Mouse (Mus musculus): ENCODE measurements around the gene Dse.

DNA sequence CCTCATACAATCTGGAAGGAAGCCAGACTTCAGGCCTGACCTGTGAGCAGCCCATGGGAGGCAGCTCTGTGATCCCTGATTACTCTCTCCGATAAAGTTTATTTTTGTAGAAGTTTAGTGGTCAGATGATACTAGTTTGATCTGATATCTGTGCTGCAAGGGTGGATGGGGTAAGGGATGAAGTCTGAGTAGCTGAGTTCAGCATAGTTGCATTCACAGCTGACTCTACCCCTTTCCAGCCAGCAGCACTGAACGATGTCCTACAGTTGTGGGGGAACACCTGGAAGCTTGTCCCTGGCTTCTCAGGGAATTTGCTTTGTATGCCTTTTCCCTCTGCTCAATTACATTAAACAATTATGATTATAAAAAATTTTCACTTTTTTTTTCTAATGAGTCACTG is 12.6 kb downstream of the Dse start:
- TF ChIP-seq CTCF (conservative IDR thresholded peaks at IDR 0.05; ENCODE audit: low read length): no peak
- TF ChIP-seq POU5F1 (IDR thresholded peaks at IDR 0.05; ENCODE audit: borderline replicate concordance, low read length): no peak
- TF ChIP-seq NANOG (IDR thresholded peaks at IDR 0.05; ENCODE audit: borderline replicate concordance, low read length): no peak
